Mouse (Mus musculus) heart, embryonic 11.5 days (tissue): Measurements from ENCODE around the gene Utp4. TPM values are rescaled to one million over a fixed set of nuclear protein-coding genes. Genes with fewer than 3 reads are reported as not detected.

ENCODE experiments used
- ATAC-seq: fragments of 200-750 bp; cut with Nextera tagmentation; replicated peaks from 2 replicates; pipeline ENCODE4 v1.8.0; 2017; ENCODE audit warnings: moderate library complexity; ENCODE audit not compliant: insufficient number of reproducible peaks, low FRiP score, low TSS enrichment
- H3K27ac ChIP-seq: fragments of 300-500 bp; sonication (generic); 2 replicates; pipeline ENCODE4 v1.5.1; 2014; ENCODE audit warnings: mild to moderate bottlenecking, low read depth, low read length
- H3K27me3 ChIP-seq: fragments of 300-500 bp; sonication (generic); 2 replicates; pipeline ENCODE4 v1.6.1; 2014; ENCODE audit warnings: mild to moderate bottlenecking, low read length, mixed read lengths; ENCODE audit not compliant: control insufficient read depth, insufficient read depth
- H3K36me3 ChIP-seq: fragments of 300-500 bp; sonication (generic); 2 replicates; pipeline ENCODE4 v1.6.1; 2014; ENCODE audit warnings: mild to moderate bottlenecking, low read length, moderate library complexity, mixed read lengths; ENCODE audit not compliant: control insufficient read depth, insufficient read depth
- H3K4me1 ChIP-seq: fragments of 300-500 bp; sonication (generic); 2 replicates; pipeline ENCODE4 v1.6.1; 2014; ENCODE audit warnings: low read length; ENCODE audit not compliant: control insufficient read depth, insufficient read depth
- H3K4me2 ChIP-seq: fragments of 300-500 bp; sonication (generic); 2 replicates; pipeline ENCODE4 v1.6.1; 2014; ENCODE audit warnings: mild to moderate bottlenecking, moderate library complexity
- H3K4me3 ChIP-seq: fragments of 300-500 bp; sonication (generic); 2 replicates; pipeline ENCODE4 v1.5.1; 2014; ENCODE audit warnings: low read depth, low read length
- H3K9ac ChIP-seq: fragments of 300-500 bp; sonication (generic); 2 replicates; pipeline ENCODE4 v1.6.1; 2014; ENCODE audit warnings: mild to moderate bottlenecking, low read depth, low read length, moderate library complexity
- H3K9me3 ChIP-seq: fragments of 300-500 bp; sonication (generic); replicated peaks from 2 replicates; pipeline ENCODE4 v1.6.1; 2016; ENCODE audit warnings: low read length; ENCODE audit not compliant: control insufficient read depth
- WGBS: fragments of 180-500 bp; shearing (Covaris S2); extraction: QIAGEN DNeasy Blood & Tissue Kit; methylation state at CpG from one replicate; pipeline ENCODE4 v1.1.7; 2014; ENCODE audit not compliant: insufficient replicate concordance; 5-methylcytosine and 5-hydroxymethylcytosine counted together
- polyA plus RNA-seq: library from polyadenylated mRNA; unstranded; fragments of >200 nt; fragmentation: Nextera tagmentation; extraction: Ambion mirVana; gene quantifications from 2 replicates; pipeline ENCODE4 v1.2.1, GENCODE M21; 2014

The Utp4 gene
- polyA plus RNA-seq, 1 experiment from 2014 or later: 53.9 TPM

GRCm38 (mm10) chr8:106941806-106942205 lies 48.4 kb downstream of the Utp4 start:
- Histone ChIP-seq H3K9ac (no peak overlapping the region), H3K4me3 (no peak overlapping the region), H3K4me2 (no peak overlapping the region), H3K27me3 (no peaks in the 10 kb centered on the region), H3K27ac (no peak overlapping the region), H3K36me3 (no peaks in the 10 kb centered on the region), H3K4me1 (peaks cover 11% of the 10 kb centered on the region), H3K9me3 (no peaks in the 10 kb centered on the region)
- WGBS: 93% methylated on average over 3 of the region's 3 CpGs
- ATAC-seq: no peak

GRCm38 (mm10) chr8:106943874-106944418 lies 50.5 kb downstream of the Utp4 start:
- ATAC-seq: no peak
- Histone ChIP-seq H3K36me3 (no peaks in the 10 kb centered on the region), H3K4me1 (no peaks in the 10 kb centered on the region; the same call in 1 of the 2 replicates), H3K4me3 (no peak overlapping the region), H3K9me3 (no peaks in the 10 kb centered on the region), H3K4me2 (no peak overlapping the region), H3K9ac (no peak overlapping the region), H3K27me3 (no peaks in the 10 kb centered on the region), H3K27ac (no peak overlapping the region)
- WGBS: 84% methylated on average over 3 of the region's 3 CpGs

- Histone ChIP-seq H3K36me3 (no peaks in the 10 kb centered on the region), H3K9ac (no peak overlapping the region), H3K4me2 (no peak overlapping the region), H3K4me1 (no peaks in the 10 kb centered on the region; the same call in 1 of the 2 replicates), H3K4me3 (no peak overlapping the region), H3K27ac (no peak overlapping the region), H3K27me3 (no peaks in the 10 kb centered on the region), H3K9me3 (no peaks in the 10 kb centered on the region)
- ATAC-seq: no peak
- 53% methylated on average over 3 of the region's 3 CpGs for WGBS
Measured at GRCm38 (mm10) chr8:106944756-106945155, 51.3 kb downstream of the Utp4 start.

- ATAC-seq: no peak
- WGBS: 82% methylated on average over 3 of the region's 3 CpGs
- Histone ChIP-seq H3K9ac (no peak overlapping the region), H3K4me2 (no peak overlapping the region), H3K4me3 (no peak overlapping the region), H3K27ac (no peak overlapping the region), H3K4me1 (no peaks in the 10 kb centered on the region), H3K36me3 (no peaks in the 10 kb centered on the region), H3K27me3 (no peaks in the 10 kb centered on the region), H3K9me3 (no peaks in the 10 kb centered on the region)
Measured at GRCm38 (mm10) chr8:106948678-106949243, 55.3 kb downstream of the Utp4 start.

- ATAC-seq: no peak
- Histone ChIP-seq H3K27ac (no peak overlapping the region), H3K9ac (no peak overlapping the region), H3K4me2 (no peak overlapping the region), H3K4me3 (no peak overlapping the region), H3K9me3 (no peaks in the 10 kb centered on the region), H3K27me3 (no peaks in the 10 kb centered on the region), H3K36me3 (no peaks in the 10 kb centered on the region), H3K4me1 (no peaks in the 10 kb centered on the region)
- WGBS: 68% methylated on average over 4 of the region's 4 CpGs
Measured at GRCm38 (mm10) chr8:106951707-106952106, 58.3 kb downstream of the Utp4 start.

GRCm38 (mm10) chr8:106953571-106953970 lies 60.1 kb downstream of the Utp4 start:
- no peaks in the 10 kb centered on the region for H3K27me3 ChIP-seq
- no peak for ATAC-seq
- H3K27ac ChIP-seq: no peak overlapping the region
- H3K9ac ChIP-seq: no peak overlapping the region
- 73% methylated on average over 4 of the region's 4 CpGs for WGBS
- no peak overlapping the region for H3K4me3 ChIP-seq
- no peaks in the 10 kb centered on the region for H3K4me1 ChIP-seq
- no peaks in the 10 kb centered on the region for H3K36me3 ChIP-seq
- no peak overlapping the region for H3K4me2 ChIP-seq
- no peaks in the 10 kb centered on the region for H3K9me3 ChIP-seq

GRCm38 (mm10) chr8:106957086-106957485 lies 63.6 kb downstream of the Utp4 start:
- H3K4me1 ChIP-seq: no peaks in the 10 kb centered on the region
- no peak for ATAC-seq
- H3K4me2 ChIP-seq: no peak overlapping the region
- no peaks in the 10 kb centered on the region for H3K36me3 ChIP-seq
- H3K4me3 ChIP-seq: no peak overlapping the region
- no peaks in the 10 kb centered on the region for H3K27me3 ChIP-seq
- H3K9me3 ChIP-seq: no peaks in the 10 kb centered on the region
- WGBS: 83% methylated on average over 3 of the region's 3 CpGs
- H3K27ac ChIP-seq: no peak overlapping the region
- H3K9ac ChIP-seq: no peak overlapping the region

GRCm38 (mm10) chr8:106958212-106958611 lies 64.8 kb downstream of the Utp4 start:
- ATAC-seq: no peak
- no peaks in the 10 kb centered on the region for H3K9me3 ChIP-seq
- no peaks in the 10 kb centered on the region for H3K4me1 ChIP-seq
- H3K9ac ChIP-seq: no peak overlapping the region
- H3K4me2 ChIP-seq: no peak overlapping the region
- no peak overlapping the region for H3K27ac ChIP-seq
- 71% methylated on average over 3 of the region's 3 CpGs for WGBS
- no peak overlapping the region for H3K4me3 ChIP-seq
- H3K27me3 ChIP-seq: no peaks in the 10 kb centered on the region
- H3K36me3 ChIP-seq: no peaks in the 10 kb centered on the region

GRCm38 (mm10) chr8:106959626-106960025 lies 66.2 kb downstream of the Utp4 start:
- H3K9ac ChIP-seq: no peak overlapping the region
- H3K4me1 ChIP-seq: no peaks in the 10 kb centered on the region
- no peak overlapping the region for H3K27ac ChIP-seq
- H3K4me3 ChIP-seq: no peak overlapping the region
- no peak for ATAC-seq
- H3K4me2 ChIP-seq: no peak overlapping the region
- H3K36me3 ChIP-seq: no peaks in the 10 kb centered on the region
- no peaks in the 10 kb centered on the region for H3K9me3 ChIP-seq
- no peaks in the 10 kb centered on the region for H3K27me3 ChIP-seq
- WGBS: 78% methylated on average over 2 of the region's 2 CpGs
